Mouse (Mus musculus) left cerebral cortex, postnatal 25 days (tissue): ENCODE measurements around the gene Mepce. TPM values are rescaled to one million over a fixed set of nuclear protein-coding genes. Genes with fewer than 3 reads are reported as not detected.

ENCODE experiments used
- DNase-seq, 2 experiments: peaks; one replicate each; pipeline ENCODE4 v3.0.0; 2022; ENCODE audit warnings: low spot score in 2 of 2, mixed read lengths in 1 of 2
- intact Hi-C: fragments of 180-260 bp; cut with DNase I; formaldehyde crosslinking; loops from one replicate; pipeline ENCODE4 v1.15.1; 2025
- total RNA-seq, 2 experiments: library from RNA; stranded (reverse); gene quantifications; 2 replicates each; pipeline ENCODE4 v1.2.3; 2021

The Mepce gene
- total RNA-seq, 2 experiments from 2014 or later, result 41.4 to 45.0 TPM

- no peak for DNase-seq
- intact Hi-C loops, result loop anchor here (5.0 kb wide), 2 partner anchors 86 to 161 kb away; no protein-coding TSS in a partner anchor
Measured at GRCm38 (mm10) chr5:137791553-137791952, 4.1 kb upstream of the Mepce start.

DNA sequence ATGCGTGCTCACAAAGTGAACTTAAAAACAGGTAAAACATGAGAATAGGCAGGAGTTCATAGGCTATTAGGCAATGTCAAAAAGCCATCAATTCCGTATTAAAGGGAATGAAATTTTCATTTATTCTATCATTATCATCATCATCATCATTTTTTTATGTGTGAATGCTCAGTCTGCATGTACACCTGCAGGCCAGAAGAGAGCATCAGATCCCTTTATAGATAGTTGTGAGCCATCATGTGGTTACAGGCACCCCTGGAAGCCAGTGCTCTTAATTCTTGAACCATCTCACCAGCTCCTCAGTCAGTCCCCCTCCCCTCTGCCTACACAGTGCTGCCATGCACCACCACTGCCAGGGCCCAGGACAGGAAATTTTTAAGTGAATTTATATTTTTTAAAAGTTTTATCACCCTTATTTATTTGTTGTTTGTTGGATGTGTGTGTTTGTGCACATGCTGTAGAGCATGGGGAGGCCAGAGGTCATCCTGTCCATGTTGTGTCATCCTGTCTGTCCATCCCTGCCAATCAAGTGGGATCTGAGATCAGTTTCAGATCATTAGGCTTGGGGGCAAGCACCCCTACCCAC, 1.6 kb upstream of the Mepce start:
- DNase-seq, result no peak
- intact Hi-C loops, result loop anchor here (5.0 kb wide), 2 partner anchors 368 to 383 kb away; partner anchors contain the start of genes Ap4m1, Mcm7 and Zfp113

GRCm38 (mm10) chr5:137788171-137788570, 716 bp upstream of the Mepce start:
- DNase-seq, result peak in 1 of 2 experiments; percentile 14
- intact Hi-C loops, result loop anchor here (5.0 kb wide), 2 partner anchors 369 to 384 kb away; partner anchors contain the start of genes Ap4m1, Mcm7 and Zfp113

- intact Hi-C loops, result loop anchor here (5.0 kb wide), 2 partner anchors 371 to 386 kb away; partner anchors contain the start of genes Ap4m1, Mcm7 and Zfp113
- peak; percentile 99 to 100 for DNase-seq
Measured at GRCm38 (mm10) chr5:137786109-137786942, 1.1 kb downstream of the Mepce start.

DNA sequence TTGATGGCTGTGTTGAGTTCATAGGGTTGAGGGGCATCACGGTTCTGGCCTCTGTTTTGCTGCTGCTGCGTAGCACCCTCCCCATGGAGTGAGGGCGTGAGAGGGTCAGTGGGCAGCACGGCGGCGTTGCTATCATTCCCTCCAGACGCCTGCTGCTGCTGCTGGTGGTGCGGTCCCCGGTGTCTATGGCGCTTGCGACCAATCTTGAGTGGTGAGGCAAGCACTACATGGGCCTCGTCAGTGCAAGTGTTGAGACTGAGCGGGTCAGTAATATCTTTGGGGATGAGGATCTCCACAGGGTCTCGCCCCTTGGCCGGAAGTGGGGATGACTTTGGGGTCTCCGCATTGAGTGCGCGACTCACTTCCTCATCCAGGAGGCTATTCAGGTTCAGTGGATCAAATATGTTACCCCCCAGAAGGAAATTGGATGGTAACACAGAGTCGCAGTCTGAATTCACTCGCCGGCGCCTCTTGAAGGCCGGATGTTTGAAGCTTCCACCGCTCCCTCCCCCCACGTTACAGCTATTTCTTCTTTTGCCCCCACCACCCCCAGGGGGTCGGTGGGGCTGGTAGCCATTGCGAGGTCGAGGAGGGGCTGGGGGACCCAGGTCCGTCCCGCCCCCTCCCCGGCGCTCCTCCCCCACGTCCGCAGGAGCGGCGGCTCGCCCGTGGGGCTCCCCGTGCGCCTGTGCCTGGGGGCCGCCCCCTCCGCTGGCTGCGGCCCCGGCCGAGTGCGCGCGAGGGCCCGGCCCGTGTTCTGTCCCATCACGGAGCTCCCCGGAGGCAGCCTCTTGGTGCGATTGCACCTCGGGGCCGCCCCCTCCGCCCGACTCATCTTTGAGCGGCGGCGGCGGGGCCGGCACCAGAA, 2.1 kb downstream of the Mepce start:
- peak; percentile 37 to 47 for DNase-seq
- intact Hi-C loops, result loop anchor here (5.0 kb wide), 2 partner anchors 372 to 387 kb away; partner anchors contain the start of genes Ap4m1, Mcm7 and Zfp113

GRCm38 (mm10) chr5:137784546-137784945, 2.9 kb downstream of the Mepce start:
- DNase-seq, result no peak
- intact Hi-C loops, result no loop called here

DNA sequence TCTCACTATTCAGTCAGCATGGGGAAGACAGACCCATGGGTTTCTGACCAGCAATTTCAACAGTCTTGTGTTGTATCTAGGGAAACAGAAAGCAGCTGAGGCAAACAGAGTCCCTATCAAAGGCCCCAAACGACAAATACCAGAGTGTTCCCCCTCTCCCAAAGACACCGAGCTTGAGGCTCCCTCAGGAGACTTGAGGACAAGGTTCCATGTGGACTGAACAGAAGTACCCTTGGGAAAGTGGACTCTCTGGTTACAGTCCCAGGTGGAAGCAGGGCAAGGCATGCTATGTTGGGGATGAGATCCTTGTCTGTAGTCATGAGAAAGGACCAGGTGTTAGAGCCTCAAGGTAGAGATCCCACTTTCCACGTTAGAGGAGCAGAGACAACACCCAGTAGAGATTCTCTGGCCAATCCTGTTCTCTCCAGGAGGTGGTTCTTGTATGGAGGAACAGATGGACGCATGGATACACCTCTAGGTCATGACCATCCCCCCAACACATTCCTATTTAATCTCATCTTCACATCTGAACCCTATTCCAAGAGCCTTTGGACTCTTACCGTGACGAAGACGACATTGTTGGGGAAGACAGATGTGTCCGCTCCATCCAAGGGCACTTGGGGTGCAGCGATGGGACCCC, 3.4 kb downstream of the Mepce start:
- no peak for DNase-seq
- intact Hi-C loops, result no loop called here

GRCm38 (mm10) chr5:137782776-137783522, 4.5 kb downstream of the Mepce start:
- intact Hi-C loops, result no loop called here
- DNase-seq, result no peak

DNA sequence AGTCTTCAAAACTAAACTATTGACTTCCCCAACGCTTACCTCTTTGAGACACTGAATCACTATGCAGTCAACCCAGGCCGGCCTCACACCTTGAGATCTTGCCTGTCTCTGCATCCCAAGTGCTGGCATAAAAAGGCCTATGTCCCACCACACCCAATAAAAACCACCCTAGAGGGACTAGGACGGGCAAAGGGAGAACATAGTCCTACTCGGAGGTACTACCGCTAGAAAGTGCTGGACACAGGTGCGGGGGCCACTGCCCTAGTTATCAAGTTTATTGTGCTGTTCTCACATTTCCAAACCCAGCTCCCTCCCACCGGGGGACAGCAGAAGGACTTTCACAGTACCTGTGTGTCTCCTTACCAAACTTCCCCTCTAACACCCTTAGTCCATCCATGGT, 5.8 kb downstream of the Mepce start:
- DNase-seq, result no peak
- intact Hi-C loops, result no loop called here

DNA sequence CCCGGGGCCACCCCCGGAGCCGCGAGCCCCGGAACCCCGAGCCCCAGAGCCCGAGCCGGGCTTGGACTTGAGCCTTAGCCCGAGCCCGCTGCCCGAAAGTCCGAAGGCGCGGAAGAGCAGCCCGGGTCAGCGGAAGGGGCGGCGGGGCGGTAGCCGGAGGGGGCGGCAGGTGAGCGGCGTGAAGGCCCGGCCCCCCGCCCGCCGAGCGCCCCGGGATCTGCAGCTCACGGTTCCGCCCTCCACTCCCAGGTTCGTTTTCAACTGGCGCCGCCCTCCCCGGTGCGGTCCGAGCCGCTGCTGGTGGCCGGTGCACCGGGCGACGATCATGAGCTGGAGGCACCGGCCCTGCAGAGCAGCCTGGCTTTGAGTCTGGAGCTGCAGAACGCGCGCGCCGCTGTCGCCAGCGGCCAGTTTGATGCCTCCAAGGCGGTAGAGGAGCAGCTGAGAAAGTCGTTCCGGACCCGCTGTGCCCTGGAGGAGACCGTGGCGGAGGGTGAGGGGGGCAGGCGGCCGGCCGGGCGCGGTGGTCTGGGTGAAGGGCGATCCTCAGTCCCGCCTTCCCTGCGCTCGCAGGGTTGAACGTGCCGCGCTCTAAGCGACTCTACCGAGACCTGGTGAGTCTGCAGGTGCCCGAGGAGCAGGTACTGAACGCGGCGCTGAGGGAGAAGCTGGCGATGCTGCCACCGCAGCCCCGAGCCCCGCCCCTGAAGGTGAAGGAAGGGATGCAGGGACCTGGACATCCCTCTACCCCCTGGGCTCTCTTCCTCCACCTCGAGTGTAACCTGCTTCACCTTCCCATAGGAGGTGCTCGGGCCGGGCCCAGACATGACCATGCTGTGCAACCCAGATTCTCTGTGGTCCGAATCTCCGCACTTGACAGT, 8.2 kb downstream of the Mepce start:
- DNase-seq, result peak in 1 of 2 experiments; percentile 26
- intact Hi-C loops, result loop anchor here (10.0 kb wide), 1 partner anchor 434 kb away; no protein-coding TSS in a partner anchor

DNA sequence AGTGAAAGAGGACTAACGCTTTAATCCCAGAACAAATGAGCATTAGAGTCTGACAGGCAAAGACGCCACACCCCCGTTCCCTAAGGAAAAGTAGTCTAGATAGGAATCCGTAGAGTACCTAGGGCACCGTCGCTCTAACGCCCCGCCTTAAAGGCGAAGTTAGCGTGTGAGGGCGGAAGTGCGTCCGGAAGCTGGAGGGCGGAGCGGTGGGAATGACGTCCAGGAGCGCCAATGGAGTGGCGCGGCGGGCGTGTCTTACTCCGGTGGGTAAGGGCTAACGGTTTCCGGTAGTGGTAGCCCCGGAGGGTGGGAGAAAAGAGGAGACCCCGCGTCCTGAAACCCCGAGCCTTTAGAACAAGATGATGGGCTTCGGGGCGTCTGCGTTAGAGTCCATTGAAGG, 8.8 kb downstream of the Mepce start, which contains the start of gene Ppp1r35:
Gene Ppp1r35 (plus strand): TSS at position 215 of the 400 bp plus-strand sequence.
- peak; percentile 98 for DNase-seq
- intact Hi-C loops, result loop anchor here (10.0 kb wide), 1 partner anchor 434 kb away; no protein-coding TSS in a partner anchor

DNA sequence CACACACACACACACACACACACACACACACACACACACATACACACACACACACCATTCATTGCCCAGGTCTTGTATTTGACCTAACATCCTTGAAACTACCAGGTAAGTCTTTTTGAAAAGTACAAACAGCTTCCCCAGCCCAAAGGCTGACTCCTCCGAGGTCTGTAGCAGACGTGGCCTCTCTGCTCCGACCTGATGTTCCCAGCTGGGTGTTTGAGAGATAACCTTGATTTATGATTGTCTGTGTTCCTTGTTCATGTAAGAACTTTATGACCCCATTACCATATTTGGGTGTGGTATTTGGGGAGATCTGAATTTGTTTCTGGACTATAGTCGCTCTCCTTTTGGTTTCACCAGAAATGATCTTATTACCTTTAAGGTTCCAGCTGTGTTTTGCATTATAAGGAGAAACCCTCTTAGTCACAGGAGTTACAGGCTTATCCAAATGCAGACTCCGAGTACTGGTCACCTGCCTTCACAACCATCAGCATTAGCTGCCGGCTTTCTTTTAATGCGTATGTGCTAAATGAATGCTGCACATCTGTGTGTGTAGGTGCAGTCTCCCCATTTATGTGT, 10.1 kb downstream of the Mepce start:
- no peak for DNase-seq
- intact Hi-C loops, result loop anchor here (10.0 kb wide), 1 partner anchor 433 kb away; no protein-coding TSS in a partner anchor

GRCm38 (mm10) chr5:137776408-137776918, 11.0 kb downstream of the Mepce start:
- intact Hi-C loops, result loop anchor here (10.0 kb wide), 1 partner anchor 432 kb away; no protein-coding TSS in a partner anchor
- DNase-seq, result no peak

- intact Hi-C loops, result loop anchor here (10.0 kb wide), 1 partner anchor 431 kb away; no protein-coding TSS in a partner anchor
Measured at GRCm38 (mm10) chr5:137775587-137776290, 11.7 kb downstream of the Mepce start.

GRCm38 (mm10) chr5:137772755-137773154, 14.7 kb downstream of the Mepce start:
- DNase-seq, result no peak
- intact Hi-C loops, result loop anchor here (10.0 kb wide), 1 partner anchor 428 kb away; no protein-coding TSS in a partner anchor

More at GRCm38 (mm10) chr5:137775587-137776290, 11.7 kb downstream of the Mepce start:
- DNase-seq, result no peak

- intact Hi-C loops, result loop anchor here (10.0 kb wide), 1 partner anchor 426 kb away; no protein-coding TSS in a partner anchor
- no peak for DNase-seq
Measured at GRCm38 (mm10) chr5:137770709-137771108, 16.7 kb downstream of the Mepce start.
